Mouse (Mus musculus) MEL (cell line): Measurements from ENCODE around the gene Rpl24.
"Not testable (repeated sequence)": the region's sequence is repeated elsewhere in the genome, so short reads cannot be mapped to it uniquely, and the experiment has no call there.

Experiments
- CHD2 ChIP-seq: IDR thresholded peaks from 2 replicates; pipeline ENCODE4 v1.6.1; 2011; ENCODE audit warnings: low read length, improper control_type of control experiment
- CTCF ChIP-seq, 3 experiments: IDR thresholded peaks in 2 of 3; conservative IDR thresholded peaks in 1 of 3; 2 replicates each; pipeline ENCODE4 v1.5.1; 2011 to 2012; ENCODE audit warnings: low read length in 3 of 3, low read depth in 2 of 3, mild to moderate bottlenecking in 2 of 3, improper control_type of control experiment in 1 of 3, inconsistent platforms in 1 of 3, mixed read lengths in 1 of 3, moderate library complexity in 1 of 3; ENCODE audit not compliant: control insufficient read depth in 1 of 3, insufficient read depth in 1 of 3, poor library complexity in 1 of 3, severe bottlenecking in 1 of 3
- EP300 ChIP-seq, 2 experiments: IDR thresholded peaks; 2 replicates each; pipeline ENCODE4 v1.6.1; 2011; ENCODE audit warnings: improper control_type of control experiment in 2 of 2, low read length in 2 of 2, low read depth in 1 of 2, mild to moderate bottlenecking in 1 of 2
- MAFK ChIP-seq: IDR thresholded peaks from 2 replicates; pipeline ENCODE4 v1.6.1; 2011; ENCODE audit warnings: low read depth, mild to moderate bottlenecking, low read length, improper control_type of control experiment, borderline replicate concordance
- MAX ChIP-seq: IDR thresholded peaks from 2 replicates; pipeline ENCODE4 v1.6.1; 2011; ENCODE audit warnings: low read length, improper control_type of control experiment
- MXI1 ChIP-seq: IDR thresholded peaks from 2 replicates; pipeline ENCODE4 v1.6.1; 2011; ENCODE audit warnings: mild to moderate bottlenecking, low read depth, low read length, improper control_type of control experiment
- MYB ChIP-seq: IDR thresholded peaks from 2 replicates; pipeline ENCODE4 v1.6.1; 2011; ENCODE audit warnings: mild to moderate bottlenecking, low read depth, low read length, improper control_type of control experiment
- POLR2A ChIP-seq, 2 experiments: IDR thresholded peaks; 2 replicates each; pipeline ENCODE4 v1.6.1; 2011 to 2012; ENCODE audit warnings: low read length in 2 of 2, mild to moderate bottlenecking in 2 of 2, control low read depth in 1 of 2, improper control_type of control experiment in 1 of 2, low read depth in 1 of 2, moderate library complexity in 1 of 2; ENCODE audit not compliant: control insufficient read depth in 1 of 2, insufficient read depth in 1 of 2, poor library complexity in 1 of 2
- RCOR1 ChIP-seq: IDR thresholded peaks from 2 replicates; pipeline ENCODE4 v1.6.1; 2012; ENCODE audit warnings: low read depth, mild to moderate bottlenecking, inconsistent platforms, low read length, improper control_type of control experiment
- SMC3 ChIP-seq: IDR thresholded peaks from 2 replicates; pipeline ENCODE4 v1.6.1; 2011; ENCODE audit warnings: low read depth, low read length, improper control_type of control experiment
- USF1 ChIP-seq: IDR thresholded peaks from 2 replicates; pipeline ENCODE4 v1.6.1; 2014; ENCODE audit warnings: low read depth, mild to moderate bottlenecking, inconsistent platforms, low read length, improper control_type of control experiment, moderate library complexity
- USF2 ChIP-seq, 2 experiments: IDR thresholded peaks; 2 replicates each; pipeline ENCODE4 v1.6.1; 2011 to 2012; ENCODE audit warnings: improper control_type of control experiment in 2 of 2, low read length in 2 of 2, borderline replicate concordance in 1 of 2, inconsistent platforms in 1 of 2, low read depth in 1 of 2, mild to moderate bottlenecking in 1 of 2; ENCODE audit not compliant: insufficient read depth in 1 of 2
- ZC3H11A ChIP-seq: IDR thresholded peaks from 2 replicates; pipeline ENCODE4 v1.6.1; 2012; ENCODE audit warnings: low read depth, mild to moderate bottlenecking, inconsistent platforms, low read length, improper control_type of control experiment
- ZMIZ1 ChIP-seq: IDR thresholded peaks from 2 replicates; pipeline ENCODE4 v1.6.1; 2012; ENCODE audit warnings: low read depth, mild to moderate bottlenecking, inconsistent platforms, low read length, improper control_type of control experiment, moderate library complexity

- TF ChIP-seq MAX; MAFK; USF1; CTCF (IDR thresholded peaks at IDR 0.05 in 2 of 3, conservative IDR thresholded peaks at IDR 0.05 in 1 of 3; ENCODE audit: control insufficient read depth in 1 of 3, insufficient read depth in 1 of 3, low read depth in 2 of 3, low read length in 3 of 3, poor library complexity in 1 of 3, severe bottlenecking in 1 of 3); RCOR1; SMC3; MXI1; POLR2A (IDR thresholded peaks at IDR 0.05; ENCODE audit: control insufficient read depth in 1 of 2, insufficient read depth in 1 of 2, low read depth in 1 of 2, low read length in 2 of 2, poor library complexity in 1 of 2); ZMIZ1; USF2 (IDR thresholded peaks at IDR 0.05; ENCODE audit: borderline replicate concordance in 1 of 2, insufficient read depth in 1 of 2, low read depth in 1 of 2, low read length in 2 of 2); MYB; CHD2; EP300 (IDR thresholded peaks at IDR 0.05; ENCODE audit: low read depth in 1 of 2, low read length in 2 of 2); ZC3H11A: not testable (repeated sequence)
Observed at GRCm38 (mm10) chr16:55954196-55954595, 11.9 kb upstream of the Rpl24 start.
